Mouse (Mus musculus) cerebellum, postnatal 14 days (tissue): Measurements from ENCODE around the gene Nkain4.
A peak's percentile ranks its signal among the peaks of the same experiment; 100 is the strongest.

Experiments
- DNase-seq, 2 experiments: peaks; one replicate each; pipeline ENCODE4 v3.0.0; 2021; ENCODE audit warnings: mixed read lengths in 2 of 2

Gene Nkain4

DNA sequence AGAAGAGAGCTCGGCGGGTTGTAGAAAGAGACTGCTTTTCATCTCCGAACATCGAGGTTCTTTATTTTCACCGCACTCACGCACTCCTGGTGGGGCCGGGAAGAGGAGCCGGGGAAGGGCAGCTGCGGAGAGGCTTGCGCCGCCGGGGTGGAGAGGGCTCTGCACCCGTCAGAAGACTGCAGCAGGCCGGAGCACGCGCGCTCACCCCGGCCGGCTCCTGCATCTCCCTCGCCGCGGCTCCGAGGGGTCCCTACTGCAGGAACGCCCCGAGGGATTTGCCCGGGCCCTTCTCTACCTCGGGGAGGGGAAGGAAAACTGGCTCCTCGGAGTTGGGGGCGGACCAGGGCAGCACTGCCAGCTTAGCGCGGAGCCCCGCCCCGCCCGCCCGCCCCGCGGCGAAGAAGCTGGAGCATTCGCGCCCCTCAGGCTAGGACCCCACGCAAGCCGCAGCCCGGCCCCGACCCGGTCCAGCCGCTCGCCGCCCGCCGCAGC lies 60.9 kb downstream of the Nkain4 start:
- peak; percentile 77 to 81 for DNase-seq

DNA sequence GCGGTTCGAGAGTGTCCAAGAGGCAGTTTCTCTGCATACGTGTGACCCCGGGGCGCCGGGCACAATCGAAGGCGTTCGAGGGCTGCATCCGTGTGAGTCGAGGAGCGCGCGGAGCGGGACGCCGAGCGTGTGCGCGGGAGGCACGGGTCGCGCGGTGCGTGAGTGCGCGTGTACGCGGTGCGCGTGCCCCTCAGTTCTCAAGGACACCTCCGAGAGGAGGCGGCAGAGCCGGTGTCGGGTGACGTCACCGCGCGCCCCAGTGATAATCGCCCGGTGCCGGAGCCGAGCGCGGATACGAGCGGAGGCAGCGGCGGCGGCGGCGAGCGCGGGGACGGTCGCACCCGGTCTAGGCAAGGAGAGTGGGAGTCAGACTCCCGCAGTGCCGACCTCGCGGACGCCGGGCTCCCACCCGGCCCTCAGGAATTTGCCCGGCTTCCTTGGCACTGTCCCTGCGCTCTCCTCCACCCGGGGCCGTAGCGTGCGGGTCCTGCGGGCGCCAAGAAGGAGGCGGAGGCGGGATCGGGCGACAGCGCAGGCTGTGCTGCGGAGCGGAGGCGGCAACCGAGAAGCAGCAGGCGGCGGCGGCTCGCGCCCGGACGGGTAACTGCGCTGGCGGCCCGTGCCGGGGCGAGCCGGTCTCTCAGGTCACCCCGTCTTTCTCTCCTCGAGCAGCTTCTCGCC lies 61.5 kb downstream of the Nkain4 start:
- peak; percentile 98 to 99 for DNase-seq

DNA sequence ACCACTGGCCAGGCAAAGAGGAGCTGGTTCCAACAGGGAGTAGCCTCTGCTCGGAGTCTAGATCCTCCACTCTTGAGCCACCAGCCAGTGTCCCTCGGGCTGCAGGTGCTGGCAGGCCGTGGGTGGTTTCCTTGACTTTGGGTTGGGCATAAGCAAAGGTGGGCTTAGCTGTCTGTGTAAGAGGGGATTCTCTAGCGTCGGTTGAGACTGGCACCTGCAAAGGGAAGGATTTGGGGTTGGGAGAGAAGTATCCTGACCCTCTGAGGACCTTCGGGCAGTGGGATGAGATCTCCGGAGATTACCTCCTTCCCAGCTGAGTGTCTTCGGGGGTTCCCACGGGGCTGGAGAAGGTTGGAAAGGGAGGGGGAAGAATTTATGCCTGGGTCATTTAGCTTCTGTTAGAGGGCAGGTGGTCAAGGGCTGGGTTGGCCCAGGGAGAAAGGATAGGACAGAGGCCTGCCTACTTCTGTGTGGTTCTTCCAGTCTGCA lies 62.6 kb downstream of the Nkain4 start:
- peak in 1 of 2 experiments; percentile 29 for DNase-seq

DNA sequence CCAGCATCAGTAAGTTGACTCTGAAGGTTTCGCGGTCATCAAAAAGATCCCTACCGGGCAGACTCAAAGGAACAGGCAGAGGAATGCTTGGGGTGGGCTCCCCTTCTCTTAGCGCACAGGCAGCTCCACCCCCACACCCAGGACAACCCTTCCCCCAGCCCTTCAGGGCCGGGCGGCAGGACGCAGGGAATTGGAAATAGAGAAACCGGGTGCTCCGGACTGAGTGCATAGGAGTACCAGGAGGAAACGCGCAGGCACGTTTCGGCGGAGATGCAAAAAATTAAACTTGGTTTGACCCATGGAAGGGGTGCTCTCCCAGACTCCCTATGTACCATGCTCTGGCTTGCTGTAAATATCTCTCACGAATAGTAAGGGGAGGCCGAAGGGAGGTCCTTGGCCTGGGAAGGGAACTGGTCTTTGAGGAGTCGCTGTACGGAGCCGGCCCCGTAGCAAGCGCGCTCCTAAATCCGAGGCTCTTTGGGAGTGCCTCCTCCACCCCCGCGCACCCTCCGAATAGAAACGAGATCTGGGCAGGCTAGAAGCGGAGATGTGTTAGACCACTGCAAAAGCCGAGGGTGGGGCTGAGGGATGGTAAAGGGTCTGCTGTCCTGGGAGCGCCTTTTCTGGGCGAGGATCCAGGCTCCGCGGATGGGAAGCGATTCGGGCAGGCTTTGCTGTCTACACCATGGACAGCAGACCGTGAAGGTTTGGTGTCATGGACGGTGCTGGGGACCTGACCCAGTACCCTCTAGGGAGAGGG lies 63.2 kb downstream of the Nkain4 start:
- DNase-seq = peak; percentile 62 to 79

DNA sequence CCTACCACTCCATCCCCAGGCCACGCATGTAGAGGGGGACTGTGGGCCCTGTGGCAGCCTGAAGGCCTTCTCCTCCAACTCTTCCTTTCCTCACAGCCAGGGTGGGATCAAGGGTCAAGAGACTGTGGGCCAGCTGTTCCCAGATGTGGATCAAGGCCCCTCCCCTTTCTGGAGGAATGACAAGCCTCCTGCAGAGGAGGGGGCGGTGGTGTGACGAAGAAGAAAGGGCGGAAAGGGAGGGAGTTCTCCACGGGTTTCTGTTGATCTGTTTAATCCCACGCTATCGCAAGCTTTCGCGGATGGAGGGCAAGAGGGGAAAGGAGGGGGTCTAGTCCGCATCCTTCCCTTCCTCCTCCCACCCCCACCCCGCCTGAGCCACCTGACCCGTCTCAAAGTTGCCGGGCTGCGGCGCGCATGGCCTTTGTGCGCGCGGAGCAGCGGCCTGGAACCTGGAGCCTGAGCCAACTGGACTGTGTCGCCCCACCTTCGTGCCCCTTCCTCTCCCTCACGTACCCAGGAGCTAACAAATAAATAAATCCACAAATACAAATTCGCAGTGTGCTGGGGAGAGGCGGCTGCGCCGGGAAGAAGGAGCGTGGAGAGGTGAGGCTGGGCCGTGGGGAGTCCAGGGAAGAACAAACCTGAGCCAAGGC lies 64.0 kb downstream of the Nkain4 start:
- peak; percentile 36 to 43 for DNase-seq

DNA sequence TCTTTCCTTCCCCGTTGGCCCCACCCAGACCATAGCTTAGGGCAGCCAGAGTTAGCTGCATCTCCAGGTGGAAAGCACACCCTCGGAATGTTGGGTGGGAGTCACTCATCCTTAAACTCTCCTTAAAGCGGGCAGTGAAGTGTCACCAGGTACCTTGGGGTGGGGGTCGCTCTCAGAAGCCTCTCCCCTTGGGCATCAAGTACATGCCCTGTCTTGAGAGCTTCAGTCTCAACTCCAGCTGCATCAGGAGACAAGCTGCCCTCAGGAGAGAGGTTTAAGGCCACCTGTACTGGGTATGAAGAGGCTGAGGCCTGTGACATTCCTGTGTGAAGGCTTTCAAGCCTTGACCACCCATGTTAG lies 64.6 kb downstream of the Nkain4 start:
- DNase-seq = no peak

DNA sequence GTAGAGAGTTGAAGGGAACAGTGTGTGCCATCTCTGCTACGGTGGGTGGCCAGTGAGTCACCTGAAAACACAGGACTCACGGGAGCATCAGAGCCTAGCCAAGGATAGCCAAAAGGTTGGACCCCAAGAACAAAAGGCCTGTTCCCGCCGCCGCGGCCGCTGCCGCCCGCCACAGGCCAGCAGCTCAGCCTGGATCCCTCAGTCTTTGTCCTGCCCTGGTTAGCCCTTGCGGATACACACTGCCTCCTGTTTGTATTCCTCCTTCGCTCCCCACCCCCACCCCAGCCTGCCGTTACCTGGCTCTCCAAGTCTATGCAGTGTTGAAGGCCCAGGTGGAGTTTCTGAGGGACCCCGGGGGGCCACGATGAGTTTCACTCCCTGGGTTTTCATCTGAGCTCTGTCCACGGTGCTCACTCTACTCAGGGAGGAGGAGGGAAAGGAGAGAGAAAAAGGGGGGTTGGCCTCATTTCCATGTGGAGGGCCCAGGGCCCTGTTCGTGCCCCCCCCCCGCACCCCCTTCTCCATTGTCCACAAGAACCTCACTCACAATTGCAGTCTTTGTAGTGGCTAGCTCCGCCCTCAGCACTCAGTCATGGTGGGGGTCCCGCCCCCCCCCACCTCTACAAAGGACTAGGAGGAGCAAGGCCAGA lies 65.1 kb downstream of the Nkain4 start:
- no peak for DNase-seq

DNA sequence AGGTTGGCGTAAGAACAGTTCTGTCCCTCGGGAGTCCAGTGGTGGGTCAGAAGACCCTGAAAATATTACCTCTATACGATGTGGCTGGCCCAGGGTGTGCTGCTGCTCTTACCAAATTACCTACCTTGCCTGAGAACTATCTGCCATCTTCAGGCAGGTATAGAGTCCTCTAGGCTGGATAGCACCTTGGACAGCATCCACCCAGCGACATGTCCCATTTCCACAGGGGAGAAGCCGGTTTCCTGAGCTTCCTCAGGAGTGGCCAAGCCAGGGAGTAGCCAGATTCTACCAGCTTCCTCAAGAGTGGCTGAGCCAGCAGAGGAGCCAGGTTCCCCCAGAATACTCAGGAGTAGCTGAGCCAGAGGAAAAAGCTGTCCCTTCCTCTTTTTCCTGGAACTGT lies 69.2 kb downstream of the Nkain4 start:
- DNase-seq = no peak
